Mouse (Mus musculus) forelimb bud, embryonic 11.5 days (tissue): Measurements from ENCODE around the gene Vstm5.
A peak's percentile ranks its signal among the peaks of the same experiment; 100 is the strongest.
"Not testable (repeated sequence)": the region's sequence is repeated elsewhere in the genome, so short reads cannot be mapped to it uniquely, and the experiment has no call there.

Experiments used
- DNase-seq: peaks from one replicate; pipeline ENCODE4 v3.0.0-alpha.2; 2012; ENCODE audit warnings: low read depth, low spot score

The Vstm5 gene

GRCm38 (mm10) chr9:15239042-15239925 is at the start of gene Vstm5:
Gene Vstm5, plus strand, starts transcription at chr9:15239045.
- peak; percentile 45 for DNase-seq

GRCm38 (mm10) chr9:15194806-15195205 is 44.0 kb upstream of the Vstm5 start:
- DNase-seq: not testable (repeated sequence)

- DNase-seq: no peak
Observed at GRCm38 (mm10) chr9:15206631-15207030, 32.2 kb upstream of the Vstm5 start.

- no peak for DNase-seq
Observed at GRCm38 (mm10) chr9:15209320-15209719, 29.5 kb upstream of the Vstm5 start.

- DNase-seq: peak; percentile 29
Observed at GRCm38 (mm10) chr9:15211876-15212275, 27.0 kb upstream of the Vstm5 start.

GRCm38 (mm10) chr9:15213695-15214094 is 25.1 kb upstream of the Vstm5 start:
- no peak for DNase-seq

GRCm38 (mm10) chr9:15224912-15225311 is 13.9 kb upstream of the Vstm5 start:
- DNase-seq: no peak

GRCm38 (mm10) chr9:15232445-15232844 is 6.4 kb upstream of the Vstm5 start:
- no peak for DNase-seq

GRCm38 (mm10) chr9:15233604-15234003 is 5.2 kb upstream of the Vstm5 start:
- DNase-seq: no peak

GRCm38 (mm10) chr9:15235986-15236385 is 2.9 kb upstream of the Vstm5 start:
- DNase-seq: no peak

- no peak for DNase-seq
Observed at GRCm38 (mm10) chr9:15237516-15238296, 1.1 kb upstream of the Vstm5 start.

GRCm38 (mm10) chr9:15238297-15238990 is 401 bp upstream of the Vstm5 start:
- no peak for DNase-seq

GRCm38 (mm10) chr9:15240006-15240405 is 1.2 kb downstream of the Vstm5 start:
- DNase-seq: no peak

GRCm38 (mm10) chr9:15240863-15241595 is 2.2 kb downstream of the Vstm5 start:
- no peak for DNase-seq

GRCm38 (mm10) chr9:15241596-15241939 is 2.7 kb downstream of the Vstm5 start:
- peak; percentile 77 for DNase-seq

- DNase-seq: no peak
Observed at GRCm38 (mm10) chr9:15242130-15242529, 3.3 kb downstream of the Vstm5 start.

GRCm38 (mm10) chr9:15245319-15246075 is 6.7 kb downstream of the Vstm5 start:
- DNase-seq: no peak

- no peak for DNase-seq
Observed at GRCm38 (mm10) chr9:15250376-15250775, 11.5 kb downstream of the Vstm5 start.

- DNase-seq: no peak
Observed at GRCm38 (mm10) chr9:15252196-15252595, 13.4 kb downstream of the Vstm5 start.

GRCm38 (mm10) chr9:15254501-15254900 is 15.7 kb downstream of the Vstm5 start:
- no peak for DNase-seq

- DNase-seq: no peak
Observed at GRCm38 (mm10) chr9:15256214-15256613, 17.4 kb downstream of the Vstm5 start.
